Mouse (Mus musculus) heart, adult 11 months (tissue): ENCODE data around the gene Pck1.

ENCODE experiments used
- DNase-seq: peaks from one replicate; pipeline ENCODE4 v3.0.0; 2022

The Pck1 gene

GRCm38 (mm10) chr2:173174569-173174968 is 21.7 kb downstream of the Pck1 start:
- DNase-seq = no peak

- DNase-seq = peak; percentile 69
Observed at GRCm38 (mm10) chr2:173175703-173176102, 22.9 kb downstream of the Pck1 start.

- peak; percentile 88 for DNase-seq
Observed at GRCm38 (mm10) chr2:173177481-173177880, 24.6 kb downstream of the Pck1 start.

- peak; percentile 95 for DNase-seq
Observed at GRCm38 (mm10) chr2:173177951-173178350, 25.1 kb downstream of the Pck1 start.

GRCm38 (mm10) chr2:173179046-173179445 is 26.2 kb downstream of the Pck1 start:
- peak; percentile 86 for DNase-seq

- DNase-seq = peak; percentile 53
Observed at GRCm38 (mm10) chr2:173180026-173180425, 27.2 kb downstream of the Pck1 start.

GRCm38 (mm10) chr2:173180721-173181388 is 28.0 kb downstream of the Pck1 start:
- peak; percentile 84 for DNase-seq

GRCm38 (mm10) chr2:173181486-173181885 is 28.6 kb downstream of the Pck1 start:
- peak; percentile 81 for DNase-seq

- DNase-seq = peak; percentile 76
Observed at GRCm38 (mm10) chr2:173181901-173182300, 29.1 kb downstream of the Pck1 start.

GRCm38 (mm10) chr2:173182796-173183195 is 29.9 kb downstream of the Pck1 start:
- DNase-seq = peak; percentile 81

- DNase-seq = peak; percentile 82
Observed at GRCm38 (mm10) chr2:173183311-173183710, 30.5 kb downstream of the Pck1 start.

- peak; percentile 91 for DNase-seq
Observed at GRCm38 (mm10) chr2:173183836-173184460, 31.1 kb downstream of the Pck1 start.

- DNase-seq = peak; percentile 88
Observed at GRCm38 (mm10) chr2:173184475-173185080, 31.7 kb downstream of the Pck1 start.

GRCm38 (mm10) chr2:173185282-173185681 is 32.4 kb downstream of the Pck1 start:
- DNase-seq = peak; percentile 83

- peak; percentile 96 for DNase-seq
Observed at GRCm38 (mm10) chr2:173186047-173186943, 33.4 kb downstream of the Pck1 start.

GRCm38 (mm10) chr2:173187182-173187855 is 34.5 kb downstream of the Pck1 start:
- peak; percentile 86 for DNase-seq

GRCm38 (mm10) chr2:173194796-173195195 is 41.9 kb downstream of the Pck1 start:
- DNase-seq = peak; percentile 57

- DNase-seq = no peak
Observed at GRCm38 (mm10) chr2:173202924-173203689, 50.3 kb downstream of the Pck1 start.

GRCm38 (mm10) chr2:173203726-173204125 is 50.9 kb downstream of the Pck1 start:
- peak; percentile 54 for DNase-seq

GRCm38 (mm10) chr2:173204671-173205070 is 51.8 kb downstream of the Pck1 start:
- DNase-seq = peak; percentile 58

GRCm38 (mm10) chr2:173205563-173206099 is 52.8 kb downstream of the Pck1 start:
- peak; percentile 71 for DNase-seq
